ENCODE assay signal across 8 mouse cellular contexts in genomic region chr17:46162951-46163421, GRCm38 (mm10). TPM values are rescaled to one million over a fixed set of nuclear protein-coding genes. Genes with fewer than 3 reads are reported as not detected.
DNase-seq lines count a peak whose midpoint lies in the region; ATAC-seq and TF ChIP-seq lines count a peak whose summit lies in the region.

No protein-coding gene starts in this region.

- ATAC-seq in forebrain, postnatal 0 days, result no peak
- no peak for ATAC-seq in forebrain, embryonic 16.5 days
- no peak for ATAC-seq in intestine, embryonic 16.5 days
- no peak for ATAC-seq in lung, embryonic 14.5 days (ENCODE audit: insufficient read depth)
- no peak for ATAC-seq in stomach, embryonic 16.5 days (ENCODE audit: insufficient read depth, low FRiP score)
- ATAC-seq in midbrain, embryonic 14.5 days (ENCODE audit: low FRiP score, low TSS enrichment), result no peak

- DNase-seq in forebrain, postnatal 0 days, result no peak
- DNase-seq in MN1 (ENCODE audit: low spot score), result peak; percentile 90
- peak; percentile 53 for DNase-seq in lung, embryonic 14.5 days
- DNase-seq in layer of hippocampus, adult 11-12 months (ENCODE audit: low spot score), result no peak
- DNase-seq in midbrain, embryonic 14.5 days, result no peak

- H3K36me3 ChIP-seq in forebrain, postnatal 0 days (ENCODE audit: insufficient read depth), result peaks cover 38% of the 10 kb centered on the region
- H3K36me3 ChIP-seq in forebrain, embryonic 16.5 days (ENCODE audit: control insufficient read depth, insufficient read depth), result peaks cover 20% of the 10 kb centered on the region
- H3K36me3 ChIP-seq in intestine, embryonic 16.5 days (ENCODE audit: control insufficient read depth, insufficient read depth, low read length), result peaks cover 24% of the 10 kb centered on the region
- peaks cover 40% of the 10 kb centered on the region for H3K36me3 ChIP-seq in lung, embryonic 14.5 days (ENCODE audit: insufficient read depth)
- peaks cover 24% of the 10 kb centered on the region for H3K36me3 ChIP-seq in stomach, embryonic 16.5 days (ENCODE audit: control insufficient read depth, insufficient read depth, low read length)
- H3K36me3 ChIP-seq in midbrain, embryonic 14.5 days (ENCODE audit: control insufficient read depth, insufficient read depth, low read length), result peaks cover 42% of the 10 kb centered on the region

- no peaks in the 10 kb centered on the region for H3K9me3 ChIP-seq in forebrain, postnatal 0 days (ENCODE audit: low read length)
- H3K9me3 ChIP-seq in forebrain, embryonic 16.5 days (ENCODE audit: control insufficient read depth, low read length), result no peaks in the 10 kb centered on the region
- H3K9me3 ChIP-seq in intestine, embryonic 16.5 days (ENCODE audit: control insufficient read depth, low read length), result no peaks in the 10 kb centered on the region
- no peaks in the 10 kb centered on the region for H3K9me3 ChIP-seq in lung, embryonic 14.5 days (ENCODE audit: low read depth, low read length)
- no peaks in the 10 kb centered on the region for H3K9me3 ChIP-seq in stomach, embryonic 16.5 days (replicated peaks; ENCODE audit: control insufficient read depth, low read length)
- H3K9me3 ChIP-seq in midbrain, embryonic 14.5 days (ENCODE audit: control insufficient read depth, low read length), result no peaks in the 10 kb centered on the region

- no peaks in the 10 kb centered on the region for H3K27me3 ChIP-seq in forebrain, postnatal 0 days (ENCODE audit: insufficient read depth, low read length)
- no peaks in the 10 kb centered on the region for H3K27me3 ChIP-seq in forebrain, embryonic 16.5 days (replicated peaks; ENCODE audit: control insufficient read depth, insufficient read depth, low read length)
- H3K27me3 ChIP-seq in intestine, embryonic 16.5 days (replicated peaks; ENCODE audit: control insufficient read depth, insufficient read depth, low read length), result no peaks in the 10 kb centered on the region
- H3K27me3 ChIP-seq in lung, embryonic 14.5 days (ENCODE audit: insufficient read depth, low read length), result no peaks in the 10 kb centered on the region
- H3K27me3 ChIP-seq in stomach, embryonic 16.5 days (ENCODE audit: control insufficient read depth, insufficient read depth, low read length), result no peaks in the 10 kb centered on the region
- no peaks in the 10 kb centered on the region for H3K27me3 ChIP-seq in midbrain, embryonic 14.5 days (ENCODE audit: control insufficient read depth, insufficient read depth, low read length)

- H3K4me1 ChIP-seq in forebrain, postnatal 0 days (ENCODE audit: insufficient read depth), result peaks cover 15% of the 10 kb centered on the region
- peaks cover 22% of the 10 kb centered on the region for H3K4me1 ChIP-seq in forebrain, embryonic 16.5 days (replicated peaks; ENCODE audit: control insufficient read depth, insufficient read depth, low read length)
- peaks cover 24% of the 10 kb centered on the region for H3K4me1 ChIP-seq in intestine, embryonic 16.5 days (ENCODE audit: control insufficient read depth, insufficient read depth, low read length)
- H3K4me1 ChIP-seq in lung, embryonic 14.5 days (ENCODE audit: insufficient read depth), result peaks cover 17% of the 10 kb centered on the region; the same call in 1 of the 2 replicates
- peaks cover 12% of the 10 kb centered on the region for H3K4me1 ChIP-seq in stomach, embryonic 16.5 days (ENCODE audit: control insufficient read depth, insufficient read depth, low read length)
- peaks cover 14% of the 10 kb centered on the region for H3K4me1 ChIP-seq in midbrain, embryonic 14.5 days (ENCODE audit: control insufficient read depth, insufficient read depth, low read length)

- 82% methylated on average over 9 of the region's 9 CpGs for WGBS in forebrain, postnatal 0 days
- 82% methylated on average over 9 of the region's 9 CpGs for WGBS in forebrain, embryonic 16.5 days
- WGBS in intestine, embryonic 16.5 days, result 59% methylated on average over 9 of the region's 9 CpGs
- 53% methylated on average over 9 of the region's 9 CpGs for WGBS in lung, embryonic 14.5 days
- WGBS in stomach, embryonic 16.5 days, result 64% methylated on average over 9 of the region's 9 CpGs
- 91% methylated on average over 9 of the region's 9 CpGs for WGBS in midbrain, embryonic 14.5 days

- TF ChIP-seq CTCF in forebrain, postnatal 0 days (IDR thresholded peaks at IDR 0.05; ENCODE audit: low read depth), result no peak
- TF ChIP-seq CTCF in lung, embryonic 14.5 days (IDR thresholded peaks at IDR 0.05; ENCODE audit: low read depth), result no peak

- H3K9ac ChIP-seq in forebrain, postnatal 0 days, result 0 out of 2 replicates have a peak overlapping the region, but pooled peaks have one; percentile 10
- H3K9ac ChIP-seq in forebrain, embryonic 16.5 days (replicated peaks; ENCODE audit: low read depth, low read length), result no peak overlapping the region
- 0 out of 2 replicates have a peak overlapping the region, but pooled peaks have one; percentile 4 for H3K9ac ChIP-seq in intestine, embryonic 16.5 days (ENCODE audit: low read depth, low read length)
- H3K9ac ChIP-seq in lung, embryonic 14.5 days, result no peak overlapping the region
- no peak overlapping the region for H3K9ac ChIP-seq in stomach, embryonic 16.5 days (ENCODE audit: low read length)
- no peak overlapping the region for H3K9ac ChIP-seq in midbrain, embryonic 14.5 days (replicated peaks; ENCODE audit: low read length)

- H3K4me3 ChIP-seq in forebrain, postnatal 0 days (ENCODE audit: low read depth, low read length), result no peak overlapping the region
- no peak overlapping the region for H3K4me3 ChIP-seq in forebrain, embryonic 16.5 days (replicated peaks; ENCODE audit: low read length)
- H3K4me3 ChIP-seq in intestine, embryonic 16.5 days (ENCODE audit: low read length), result peak overlapping the region; percentile 20
- H3K4me3 ChIP-seq in lung, embryonic 14.5 days (ENCODE audit: low read depth, low read length), result peak overlapping the region; percentile 81; the same call in 1 of the 2 replicates
- peak overlapping the region; percentile 2; the same call in 1 of the 2 replicates for H3K4me3 ChIP-seq in stomach, embryonic 16.5 days (replicated peaks; ENCODE audit: low read length)
- H3K4me3 ChIP-seq in midbrain, embryonic 14.5 days (replicated peaks; ENCODE audit: low read depth, low read length), result no peak overlapping the region

- no peak overlapping the region for H3K4me2 ChIP-seq in forebrain, postnatal 0 days (ENCODE audit: low read depth)
- H3K4me2 ChIP-seq in forebrain, embryonic 16.5 days (ENCODE audit: low read length), result no peak overlapping the region
- peak overlapping the region; percentile 26; the same call in 1 of the 2 replicates for H3K4me2 ChIP-seq in intestine, embryonic 16.5 days (ENCODE audit: low read depth, low read length)
- H3K4me2 ChIP-seq in lung, embryonic 14.5 days, result peak overlapping the region; percentile 94
- peak overlapping the region; percentile 25 for H3K4me2 ChIP-seq in stomach, embryonic 16.5 days (ENCODE audit: low read depth, low read length)
- no peak overlapping the region for H3K4me2 ChIP-seq in midbrain, embryonic 14.5 days (ENCODE audit: low read length)

- H3K27ac ChIP-seq in forebrain, postnatal 0 days (ENCODE audit: low read depth, low read length), result no peak overlapping the region
- no peak overlapping the region for H3K27ac ChIP-seq in forebrain, embryonic 16.5 days (ENCODE audit: low read length)
- H3K27ac ChIP-seq in intestine, embryonic 16.5 days (ENCODE audit: low read length), result peak overlapping the region; percentile 65
- no peak overlapping the region; the same call in 1 of the 2 replicates for H3K27ac ChIP-seq in lung, embryonic 14.5 days (ENCODE audit: low read depth)
- H3K27ac ChIP-seq in stomach, embryonic 16.5 days (ENCODE audit: low read length), result peak overlapping the region; percentile 46; the same call in 1 of the 2 replicates
- H3K27ac ChIP-seq in midbrain, embryonic 14.5 days (replicated peaks; ENCODE audit: low read depth, low read length), result no peak overlapping the region

RNA-seq across cellular contexts. Expression of gene Gtpbp2, which starts 2.2 kb away (rescaled TPM):
- 79.0 and 91.8 TPM in 2 replicates for total RNA-seq in forebrain, postnatal 0 days (2014; rRNA removed)
- polyA plus RNA-seq in forebrain, postnatal 0 days (2015; fragmentation: Nextera tagmentation; extraction: Ambion mirVana), result 14.8 and 19.8 TPM in 2 replicates
- 39.1 and 47.4 TPM in 2 replicates for polyA plus RNA-seq in forebrain, embryonic 16.5 days (2015; fragmentation: Nextera tagmentation; extraction: Ambion mirVana)
- 25.3 and 29.2 TPM in 2 replicates for polyA plus RNA-seq in intestine, embryonic 16.5 days (2015; fragmentation: Nextera tagmentation; extraction: Ambion mirVana)
- 32.8 and 37.9 TPM in 2 replicates for polyA plus RNA-seq in lung, embryonic 14.5 days (2014; fragmentation: Nextera tagmentation; extraction: Ambion mirVana)
- 37.9 and 39.2 TPM in 2 replicates for polyA plus RNA-seq in stomach, embryonic 16.5 days (2015; fragmentation: Nextera tagmentation; extraction: Ambion mirVana)
- 27.2 and 35.4 TPM in 2 replicates for polyA plus RNA-seq in midbrain, embryonic 14.5 days (2014; fragmentation: Nextera tagmentation; extraction: Ambion mirVana)

RNA-seq across cellular contexts. Expression of gene Mad2l1bp, which starts 9.6 kb away (rescaled TPM):
- total RNA-seq in forebrain, postnatal 0 days (2014; rRNA removed), result 11.6 and 14.1 TPM in 2 replicates
- 21.7 and 24.6 TPM in 2 replicates for polyA plus RNA-seq in forebrain, postnatal 0 days (2015; fragmentation: Nextera tagmentation; extraction: Ambion mirVana)
- 28.6 and 30.1 TPM in 2 replicates for polyA plus RNA-seq in forebrain, embryonic 16.5 days (2015; fragmentation: Nextera tagmentation; extraction: Ambion mirVana)
- polyA plus RNA-seq in intestine, embryonic 16.5 days (2015; fragmentation: Nextera tagmentation; extraction: Ambion mirVana), result 35.4 and 37.1 TPM in 2 replicates
- 41.3 and 46.5 TPM in 2 replicates for polyA plus RNA-seq in lung, embryonic 14.5 days (2014; fragmentation: Nextera tagmentation; extraction: Ambion mirVana)
- polyA plus RNA-seq in stomach, embryonic 16.5 days (2015; fragmentation: Nextera tagmentation; extraction: Ambion mirVana), result 33.9 and 36.6 TPM in 2 replicates
- polyA plus RNA-seq in midbrain, embryonic 14.5 days (2014; fragmentation: Nextera tagmentation; extraction: Ambion mirVana), result 22.4 and 22.8 TPM in 2 replicates

RNA-seq across cellular contexts. Expression of gene Rsph9, which starts 19.0 kb away (rescaled TPM):
- 63.7 and 94.6 TPM in 2 replicates for total RNA-seq in forebrain, postnatal 0 days (2014; rRNA removed)
- polyA plus RNA-seq in forebrain, postnatal 0 days (2015; fragmentation: Nextera tagmentation; extraction: Ambion mirVana), result 87.0 and 101 TPM in 2 replicates
- 33.7 and 48.7 TPM in 2 replicates for polyA plus RNA-seq in forebrain, embryonic 16.5 days (2015; fragmentation: Nextera tagmentation; extraction: Ambion mirVana)
- 6.4 and 8.8 TPM in 2 replicates for polyA plus RNA-seq in intestine, embryonic 16.5 days (2015; fragmentation: Nextera tagmentation; extraction: Ambion mirVana)
- 10.4 and 10.9 TPM in 2 replicates for polyA plus RNA-seq in lung, embryonic 14.5 days (2014; fragmentation: Nextera tagmentation; extraction: Ambion mirVana)
- 10.0 and 10.1 TPM in 2 replicates for polyA plus RNA-seq in stomach, embryonic 16.5 days (2015; fragmentation: Nextera tagmentation; extraction: Ambion mirVana)
- polyA plus RNA-seq in midbrain, embryonic 14.5 days (2014; fragmentation: Nextera tagmentation; extraction: Ambion mirVana), result 38.8 and 58.1 TPM in 2 replicates

RNA-seq across cellular contexts. Expression of gene Polh, which starts 39.5 kb away (rescaled TPM):
- total RNA-seq in forebrain, postnatal 0 days (2014; rRNA removed), result 9.6 and 11.7 TPM in 2 replicates
- polyA plus RNA-seq in forebrain, postnatal 0 days (2015; fragmentation: Nextera tagmentation; extraction: Ambion mirVana), result 3.1 and 4.7 TPM in 2 replicates
- polyA plus RNA-seq in forebrain, embryonic 16.5 days (2015; fragmentation: Nextera tagmentation; extraction: Ambion mirVana), result 10.0 and 10.2 TPM in 2 replicates
- 9.9 and 11.1 TPM in 2 replicates for polyA plus RNA-seq in intestine, embryonic 16.5 days (2015; fragmentation: Nextera tagmentation; extraction: Ambion mirVana)
- polyA plus RNA-seq in lung, embryonic 14.5 days (2014; fragmentation: Nextera tagmentation; extraction: Ambion mirVana), result 19.6 and 20.5 TPM in 2 replicates
- 14.9 and 15.1 TPM in 2 replicates for polyA plus RNA-seq in stomach, embryonic 16.5 days (2015; fragmentation: Nextera tagmentation; extraction: Ambion mirVana)
- 5.9 and 6.3 TPM in 2 replicates for polyA plus RNA-seq in midbrain, embryonic 14.5 days (2014; fragmentation: Nextera tagmentation; extraction: Ambion mirVana)

RNA-seq across cellular contexts. Expression of gene Xpo5, which starts 39.6 kb away (rescaled TPM):
- total RNA-seq in forebrain, postnatal 0 days (2014; rRNA removed), result 52.6 and 61.5 TPM in 2 replicates
- 18.1 and 23.2 TPM in 2 replicates for polyA plus RNA-seq in forebrain, postnatal 0 days (2015; fragmentation: Nextera tagmentation; extraction: Ambion mirVana)
- 44.5 and 44.6 TPM in 2 replicates for polyA plus RNA-seq in forebrain, embryonic 16.5 days (2015; fragmentation: Nextera tagmentation; extraction: Ambion mirVana)
- 24.8 and 26.7 TPM in 2 replicates for polyA plus RNA-seq in intestine, embryonic 16.5 days (2015; fragmentation: Nextera tagmentation; extraction: Ambion mirVana)
- polyA plus RNA-seq in lung, embryonic 14.5 days (2014; fragmentation: Nextera tagmentation; extraction: Ambion mirVana), result 52.5 and 57.0 TPM in 2 replicates
- polyA plus RNA-seq in stomach, embryonic 16.5 days (2015; fragmentation: Nextera tagmentation; extraction: Ambion mirVana), result 32.7 and 32.9 TPM in 2 replicates
- polyA plus RNA-seq in midbrain, embryonic 14.5 days (2014; fragmentation: Nextera tagmentation; extraction: Ambion mirVana), result 42.3 and 54.3 TPM in 2 replicates

Comparison
In these comparisons a context has a peak if more than half of its experiments do, and no peak if none do; other contexts are left out.
1. H3K9ac ChIP-seq: peak in forebrain, postnatal 0 days (single experiment) and intestine, embryonic 16.5 days (single experiment); none in forebrain, embryonic 16.5 days (single experiment), lung, embryonic 14.5 days (single experiment), stomach, embryonic 16.5 days (single experiment) and midbrain, embryonic 14.5 days (single experiment).
2. DNase-seq: peak in MN1 (single experiment) and lung, embryonic 14.5 days (single experiment); none in forebrain, postnatal 0 days (single experiment), layer of hippocampus, adult 11-12 months (single experiment) and midbrain, embryonic 14.5 days (single experiment).
3. H3K27ac ChIP-seq: peak in intestine, embryonic 16.5 days (single experiment) and stomach, embryonic 16.5 days (single experiment); none in forebrain, postnatal 0 days (single experiment), forebrain, embryonic 16.5 days (single experiment), lung, embryonic 14.5 days (single experiment) and midbrain, embryonic 14.5 days (single experiment).
4. H3K4me2 ChIP-seq: peak in intestine, embryonic 16.5 days (single experiment), lung, embryonic 14.5 days (single experiment) and stomach, embryonic 16.5 days (single experiment); none in forebrain, postnatal 0 days (single experiment), forebrain, embryonic 16.5 days (single experiment) and midbrain, embryonic 14.5 days (single experiment).
5. H3K4me3 ChIP-seq: peak in intestine, embryonic 16.5 days (single experiment), lung, embryonic 14.5 days (single experiment) and stomach, embryonic 16.5 days (single experiment); none in forebrain, postnatal 0 days (single experiment), forebrain, embryonic 16.5 days (single experiment) and midbrain, embryonic 14.5 days (single experiment).